Comparison of ENCODE assay signal across 20 mouse cellular contexts in genomic region chr8:123866971-123867370, GRCm38 (mm10). TPM values are rescaled to one million over a fixed set of nuclear protein-coding genes. Genes with fewer than 3 reads are reported as not detected.
DNase-seq lines count a peak whose midpoint lies in the region; ATAC-seq and TF ChIP-seq lines count a peak whose summit lies in the region.
"Had no signal": no experiment of that assay in that cellular context is flagged by ENCODE, and none has a peak within 500 bp of the region (broad histone marks: within the 10 kb centered on the region; RNA-seq: fewer than 3 reads in every experiment).

No protein-coding gene starts in this region.

- WGBS in heart, postnatal 0 days, result 20% methylated on average over 5 of the region's 5 CpGs
- 14% methylated on average over 5 of the region's 5 CpGs for WGBS in embryonic facial prominence, embryonic 14.5 days
- 18% methylated on average over 5 of the region's 5 CpGs for WGBS in forebrain, embryonic 12.5 days

- H3K79me3 ChIP-seq in C2C12 (ENCODE audit: low read depth), result no peaks in the 10 kb centered on the region

- TF ChIP-seq CTCF in heart, postnatal 0 days (IDR thresholded peaks at IDR 0.05; ENCODE audit: low read depth), result no peak
- no peak for TF ChIP-seq CTCF in C2C12 (IDR thresholded peaks at IDR 0.05; ENCODE audit: control insufficient read depth, insufficient read depth, insufficient read length)

- H3K9me3 ChIP-seq in heart, postnatal 0 days (replicated peaks; ENCODE audit: control insufficient read depth, low read length), result no peaks in the 10 kb centered on the region
- no peaks in the 10 kb centered on the region for H3K9me3 ChIP-seq in embryonic facial prominence, embryonic 14.5 days (ENCODE audit: control insufficient read depth, low read length)
- H3K9me3 ChIP-seq in forebrain, embryonic 12.5 days, result no peaks in the 10 kb centered on the region
- H3K9me3 ChIP-seq: embryonic facial prominence, embryonic 12.5 days; forebrain, embryonic 13.5 days; limb, embryonic 12.5 days; liver, embryonic 15.5 days had no signal

- no peaks in the 10 kb centered on the region; the same call in 1 of the 2 replicates for H3K4me1 ChIP-seq in heart, postnatal 0 days (ENCODE audit: control insufficient read depth, insufficient read depth)
- no peaks in the 10 kb centered on the region for H3K4me1 ChIP-seq in embryonic facial prominence, embryonic 14.5 days (ENCODE audit: control insufficient read depth, insufficient read depth, low read length)
- H3K4me1 ChIP-seq in forebrain, embryonic 12.5 days, result peaks cover 10% of the 10 kb centered on the region
- H3K4me1 ChIP-seq: embryonic facial prominence, embryonic 12.5 days; limb, embryonic 12.5 days; liver, embryonic 15.5 days had no signal

- DNase-seq in heart, postnatal 0 days (ENCODE audit: low spot score), result peak; percentile 10
- no peak for DNase-seq in heart, adult 11 months
- peak; percentile 57 for DNase-seq in 3134 (ENCODE audit: extremely low read depth, insufficient read length, low spot score)
- DNase-seq in embryonic facial prominence, embryonic 14.5 days (ENCODE audit: low spot score), result no peak
- DNase-seq in left cerebral cortex, adult 8-10 months (ENCODE audit: low spot score in 2 of 2), result no peak
- DNase-seq: adrenal gland, postnatal 14 days; cerebellum, adult 9-11 months; gastrocnemius, adult 2 months; heart, adult 18-20 months; heart, postnatal 14 days; right cerebral cortex, postnatal 4 days had no signal

- no peak for ATAC-seq in heart, postnatal 0 days (ENCODE audit: insufficient read depth, low read depth)
- ATAC-seq in embryonic facial prominence, embryonic 14.5 days (ENCODE audit: low read depth), result peak; percentile 37; the same call in 1 of the 2 replicates
- ATAC-seq in forebrain, embryonic 12.5 days (ENCODE audit: low FRiP score), result no peak
- ATAC-seq: forebrain, embryonic 13.5 days; inflammation-experienced regulatory T-cells, adult 6 months had no signal

- no peak overlapping the region for H3K4me3 ChIP-seq in heart, postnatal 0 days (ENCODE audit: low read depth, low read length)
- no peak overlapping the region for H3K4me3 ChIP-seq in C2C12 (ENCODE audit: insufficient read depth, poor library complexity, severe bottlenecking)
- no peak overlapping the region for H3K4me3 ChIP-seq in embryonic facial prominence, embryonic 14.5 days (ENCODE audit: low read depth, low read length)
- H3K4me3 ChIP-seq in forebrain, embryonic 12.5 days (replicated peaks), result no peak overlapping the region
- H3K4me3 ChIP-seq: embryonic facial prominence, embryonic 12.5 days; forebrain, embryonic 13.5 days; gastrocnemius, adult 2 months; left cerebral cortex, adult 2 months; limb, embryonic 12.5 days; liver, embryonic 15.5 days had no signal

- H3K27me3 ChIP-seq in heart, postnatal 0 days (ENCODE audit: control insufficient read depth, insufficient read depth, low read length), result 0 out of 2 replicates have a peak, but pooled peaks cover 3% of the 10 kb centered on the region
- H3K27me3 ChIP-seq in C2C12 (ENCODE audit: control insufficient read depth, insufficient read depth, insufficient read length), result peaks cover 5% of the 10 kb centered on the region
- no peaks in the 10 kb centered on the region; the same call in 1 of the 2 replicates for H3K27me3 ChIP-seq in embryonic facial prominence, embryonic 14.5 days (replicated peaks; ENCODE audit: control insufficient read depth, insufficient read depth, low read length)
- H3K27me3 ChIP-seq in forebrain, embryonic 12.5 days, result peaks cover 15% of the 10 kb centered on the region

- no peak overlapping the region for H3ac ChIP-seq in C2C12 (ENCODE audit: control insufficient read depth, insufficient read length, low read depth)

- H3K4me2 ChIP-seq in heart, postnatal 0 days (ENCODE audit: low read depth, low read length), result no peak overlapping the region
- H3K4me2 ChIP-seq in embryonic facial prominence, embryonic 14.5 days (ENCODE audit: low read depth, low read length), result no peak overlapping the region
- H3K4me2 ChIP-seq in forebrain, embryonic 12.5 days, result no peak overlapping the region
- H3K4me2 ChIP-seq: embryonic facial prominence, embryonic 12.5 days; forebrain, embryonic 13.5 days; limb, embryonic 12.5 days; liver, embryonic 15.5 days had no signal

- no peaks in the 10 kb centered on the region for H3K79me2 ChIP-seq in C2C12 (ENCODE audit: control insufficient read depth, insufficient read depth)

- no peak for TF ChIP-seq EP300 in heart, postnatal 0 days (IDR thresholded peaks at IDR 0.05; ENCODE audit: low read depth)

- no peaks in the 10 kb centered on the region for H3K36me3 ChIP-seq in heart, postnatal 0 days (replicated peaks; ENCODE audit: control insufficient read depth, insufficient read depth, low read length)
- no peaks in the 10 kb centered on the region for H3K36me3 ChIP-seq in C2C12 (ENCODE audit: control insufficient read depth, insufficient read depth)
- no peaks in the 10 kb centered on the region for H3K36me3 ChIP-seq in embryonic facial prominence, embryonic 14.5 days (ENCODE audit: control insufficient read depth, insufficient read depth, low read length)
- H3K36me3 ChIP-seq in forebrain, embryonic 12.5 days (replicated peaks), result no peaks in the 10 kb centered on the region
- H3K36me3 ChIP-seq: embryonic facial prominence, embryonic 12.5 days; limb, embryonic 12.5 days; liver, embryonic 15.5 days had no signal

- no peak overlapping the region for H3K9ac ChIP-seq in heart, postnatal 0 days (replicated peaks; ENCODE audit: low read depth, low read length)
- H3K9ac ChIP-seq in embryonic facial prominence, embryonic 14.5 days (ENCODE audit: low read depth, low read length), result no peak overlapping the region
- no peak overlapping the region for H3K9ac ChIP-seq in forebrain, embryonic 12.5 days
- H3K9ac ChIP-seq: embryonic facial prominence, embryonic 12.5 days; forebrain, embryonic 13.5 days; limb, embryonic 12.5 days; liver, embryonic 15.5 days had no signal

- no peak overlapping the region for H3K27ac ChIP-seq in heart, postnatal 0 days (ENCODE audit: low read depth)
- H3K27ac ChIP-seq in embryonic facial prominence, embryonic 14.5 days (replicated peaks; ENCODE audit: low read depth, low read length), result no peak overlapping the region
- no peak overlapping the region for H3K27ac ChIP-seq in forebrain, embryonic 12.5 days
- H3K27ac ChIP-seq: embryonic facial prominence, embryonic 12.5 days; forebrain, embryonic 13.5 days; gastrocnemius, adult 2 months; left cerebral cortex, adult 2 months; limb, embryonic 12.5 days; liver, embryonic 15.5 days had no signal

TF ChIP-seq in C2C12, 6 proteins besides CTCF, POLR2A, EP300 and RAD21:
- TF ChIP-seq MYOD1 (IDR thresholded peaks at IDR 0.05; ENCODE audit: control insufficient read depth, insufficient read length, low read depth) (peak; percentile 17), FOSL1 (IDR thresholded peaks at IDR 0.05; ENCODE audit: insufficient read depth, low read length, poor library complexity, severe bottlenecking) (no peak), CEBPB (IDR thresholded peaks at IDR 0.05; ENCODE audit: low read depth) (peak; percentile 9)

RNA-seq across cellular contexts. Expression of gene Ccsap, which starts 7.0 kb away (rescaled TPM):
- total RNA-seq in heart, postnatal 0 days (2014; rRNA removed; ENCODE audit: low replicate concordance), result 5.1 and 6.3 TPM in 2 replicates
- 1.2 TPM in 2 replicates for polyA plus RNA-seq in heart, postnatal 0 days (2015; fragmentation: Nextera tagmentation; extraction: Ambion mirVana)
- polyA plus RNA-seq in C2C12 (2012; fragmentation: generic; extraction: Trizol), result 3.3 TPM
- 4.4 and 4.6 TPM in 2 replicates for polyA plus RNA-seq in embryonic facial prominence, embryonic 14.5 days (2014; fragmentation: Nextera tagmentation; extraction: Ambion mirVana)
- 10 to 100 TPM; 56.8 to 64.8 (median 62.6) TPM for total RNA-seq in left cerebral cortex, adult 8-10 months (2022)
- 11.7 and 12.3 TPM in 2 replicates for polyA plus RNA-seq in forebrain, embryonic 12.5 days (2016; fragmentation: Nextera tagmentation; extraction: Ambion mirVana)

RNA-seq across cellular contexts. Expression of gene Acta1, which starts 27.6 kb away (rescaled TPM):
- 180 and 491 TPM in 2 replicates for total RNA-seq in heart, postnatal 0 days (2014; rRNA removed; ENCODE audit: low replicate concordance)
- 120 and 149 TPM in 2 replicates for polyA plus RNA-seq in heart, postnatal 0 days (2015; fragmentation: Nextera tagmentation; extraction: Ambion mirVana)
- 23.4 TPM for polyA plus RNA-seq in C2C12 (2012; fragmentation: generic; extraction: Trizol)
- 2,164 and 3,230 TPM in 2 replicates for polyA plus RNA-seq in embryonic facial prominence, embryonic 14.5 days (2014; fragmentation: Nextera tagmentation; extraction: Ambion mirVana)
- total RNA-seq in left cerebral cortex, adult 8-10 months (2022), result 10 to 100 TPM in 3 of 4 experiments, 1 to 10 TPM in 1; 9.2 to 24.8 (median 18.0) TPM
- 0.94 and 2.4 TPM in 2 replicates for polyA plus RNA-seq in forebrain, embryonic 12.5 days (2016; fragmentation: Nextera tagmentation; extraction: Ambion mirVana)
- total RNA-seq: CH12.LX had no signal

Comparison
In these comparisons a context has a peak if more than half of its experiments do, and no peak if none do; other contexts are left out.
1. DNase-seq: peak in heart, postnatal 0 days (single experiment) and 3134 (single experiment); none in heart, adult 11 months (single experiment), embryonic facial prominence, embryonic 14.5 days (single experiment) and left cerebral cortex, adult 8-10 months (0 of 2).
2. RNA of gene Acta1, which starts 27.6 kb away (polyA plus RNA-seq): 2,164 to 3,230 TPM in embryonic facial prominence, embryonic 14.5 days; 120 to 149 TPM in heart, postnatal 0 days, 23.4 TPM in C2C12 (single experiment) and 0.94 to 2.4 TPM in forebrain, embryonic 12.5 days; every median in the first group is over 10 times any median in the second.